Mouse (Mus musculus) thymus, postnatal 10 days (tissue): ENCODE data around the gene Etfa.

ENCODE experiments used
- DNase-seq, 2 experiments: peaks; one replicate each; pipeline ENCODE4 v3.0.0; 2021; ENCODE audit warnings: low spot score in 2 of 2

Etfa gene

GRCm38 (mm10) chr9:55512027-55512543, at the start of gene Etfa:
TSS of gene Etfa (minus strand) at chr9:55512243.
- DNase-seq = peak; percentile 94 to 95

- no peak for DNase-seq
Observed at GRCm38 (mm10) chr9:55560960-55561359, 48.9 kb upstream of the Etfa start.

DNA sequence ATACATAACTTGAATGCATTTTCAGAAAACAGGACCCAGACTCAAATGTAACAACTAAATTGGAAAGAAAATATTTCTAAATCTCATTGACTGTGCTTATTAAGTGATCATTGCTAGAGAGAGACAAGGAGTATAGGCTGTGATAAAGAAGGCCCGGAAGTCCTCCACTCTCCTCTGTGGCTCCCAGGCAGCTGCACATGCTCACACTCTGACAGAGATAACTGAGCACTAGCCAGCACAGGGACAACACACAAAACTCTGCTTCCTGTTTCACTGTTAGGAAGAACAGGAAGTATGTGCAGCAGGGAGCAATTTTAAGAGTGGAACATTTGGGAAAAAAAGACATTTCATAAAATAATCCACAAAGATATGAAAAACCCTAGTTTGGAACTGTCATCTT, 42.9 kb upstream of the Etfa start:
- DNase-seq = no peak

DNA sequence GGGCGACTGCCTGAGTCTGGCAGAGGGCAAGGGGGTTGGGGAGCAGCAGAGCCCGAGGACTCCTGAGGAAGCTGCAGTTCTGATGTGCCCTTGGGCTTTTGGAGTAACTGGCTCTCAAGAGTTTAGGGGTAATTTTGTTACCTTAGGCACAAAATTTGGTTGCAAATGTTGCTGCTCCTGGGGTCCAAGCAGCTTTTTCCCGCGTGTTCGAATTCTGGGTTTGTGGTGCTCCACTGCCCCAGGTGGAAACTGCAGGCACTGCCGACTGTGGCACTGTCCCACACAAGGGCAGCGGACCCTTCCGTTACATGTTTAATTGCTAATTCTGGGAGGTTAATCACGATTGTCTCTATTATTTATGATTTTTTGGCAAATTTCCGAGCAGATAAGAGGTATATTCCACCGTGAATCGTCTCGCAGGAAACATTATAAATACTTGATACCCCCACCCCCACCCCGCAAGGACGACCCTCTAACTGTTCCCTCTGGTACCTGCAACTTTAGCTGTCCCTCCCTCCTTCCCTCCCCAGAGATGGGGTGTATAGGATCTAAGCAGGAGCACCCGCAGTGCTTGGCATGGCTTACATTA, 37.4 kb upstream of the Etfa start:
- DNase-seq = no peak

DNA sequence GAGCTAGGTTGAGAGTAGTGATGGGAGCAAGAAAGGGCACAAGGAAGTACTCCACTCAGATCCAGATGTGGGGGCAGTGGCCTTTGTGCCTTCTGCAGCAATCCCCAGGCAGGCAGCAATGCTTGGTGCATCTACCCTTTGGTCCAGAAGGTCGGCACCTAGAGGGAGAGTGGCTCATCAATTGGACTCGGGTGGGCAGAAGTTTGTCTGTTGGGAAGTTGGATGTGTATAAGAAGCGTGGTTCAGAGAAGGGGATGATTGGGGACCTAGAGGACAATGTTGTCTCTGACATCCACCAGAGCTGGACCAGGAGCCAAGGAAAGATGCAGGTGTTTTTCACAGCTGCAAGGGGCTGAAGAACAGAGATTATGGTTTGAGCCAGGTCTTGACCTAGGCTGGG, 36.8 kb upstream of the Etfa start:
- no peak for DNase-seq

- peak; percentile 19 to 29 for DNase-seq
Observed at GRCm38 (mm10) chr9:55546176-55547010, 34.4 kb upstream of the Etfa start.

DNA sequence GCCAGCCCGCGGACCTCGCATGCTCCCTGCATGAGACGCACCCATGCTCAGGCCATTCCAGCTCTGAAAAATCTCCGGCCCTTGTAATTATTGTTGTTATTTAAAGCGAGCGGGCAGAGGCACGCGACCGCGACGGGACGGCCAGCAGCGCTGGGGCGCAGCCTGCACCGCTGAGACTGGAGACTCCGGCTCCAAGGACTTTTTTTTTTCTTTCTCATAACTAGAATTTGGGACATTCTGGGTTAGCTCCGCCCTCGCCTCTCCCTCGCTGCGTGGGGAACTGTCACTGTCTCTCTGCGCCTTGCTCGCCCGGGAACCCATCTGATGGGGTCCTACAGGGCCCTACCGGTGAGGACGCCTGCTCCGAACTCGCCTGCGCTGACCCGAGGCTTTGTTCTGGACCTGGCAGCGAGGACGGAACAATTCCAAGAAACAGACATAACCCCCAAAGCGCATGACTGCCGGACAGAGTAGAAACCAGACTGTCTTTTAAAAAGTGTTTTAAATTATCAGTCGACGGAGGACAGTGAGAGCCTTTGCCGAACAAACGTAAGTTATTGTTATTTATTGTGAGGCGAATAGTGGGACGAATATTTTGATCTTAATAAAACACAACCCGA, 33.6 kb upstream of the Etfa start:
- no peak for DNase-seq

DNA sequence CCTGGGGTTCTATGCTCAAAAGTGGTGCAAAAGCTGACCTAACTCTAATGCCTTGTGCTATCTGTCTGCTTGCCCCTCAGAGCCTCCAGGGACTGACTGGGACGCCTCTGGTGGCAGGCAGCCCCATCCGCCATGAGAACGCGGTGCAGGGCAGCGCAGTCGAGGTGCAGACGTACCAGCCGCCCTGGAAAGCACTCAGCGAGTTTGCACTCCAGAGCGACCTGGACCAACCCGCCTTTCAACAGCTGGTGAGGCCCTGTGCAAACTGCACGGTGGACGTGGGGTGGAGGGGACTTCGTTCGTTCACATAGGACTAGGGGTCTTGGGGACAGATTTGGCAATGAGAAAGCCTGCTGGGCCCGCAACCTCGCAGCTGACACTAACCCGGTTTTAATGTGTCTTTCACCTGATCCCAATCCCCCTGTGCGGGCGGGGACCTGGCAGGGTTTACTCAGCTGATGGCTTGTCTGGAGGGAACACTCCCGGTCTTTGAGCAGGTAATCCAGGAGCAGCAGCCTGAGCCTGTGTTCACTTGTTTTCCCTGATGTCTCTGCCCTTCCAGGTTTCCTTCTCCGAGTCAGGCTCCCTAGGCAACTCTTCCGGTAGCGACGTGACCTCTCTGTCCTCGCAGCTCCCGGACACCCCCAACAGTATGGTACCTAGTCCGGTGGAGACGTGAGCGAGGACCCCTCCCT, 33.0 kb upstream of the Etfa start:
- DNase-seq = no peak

DNA sequence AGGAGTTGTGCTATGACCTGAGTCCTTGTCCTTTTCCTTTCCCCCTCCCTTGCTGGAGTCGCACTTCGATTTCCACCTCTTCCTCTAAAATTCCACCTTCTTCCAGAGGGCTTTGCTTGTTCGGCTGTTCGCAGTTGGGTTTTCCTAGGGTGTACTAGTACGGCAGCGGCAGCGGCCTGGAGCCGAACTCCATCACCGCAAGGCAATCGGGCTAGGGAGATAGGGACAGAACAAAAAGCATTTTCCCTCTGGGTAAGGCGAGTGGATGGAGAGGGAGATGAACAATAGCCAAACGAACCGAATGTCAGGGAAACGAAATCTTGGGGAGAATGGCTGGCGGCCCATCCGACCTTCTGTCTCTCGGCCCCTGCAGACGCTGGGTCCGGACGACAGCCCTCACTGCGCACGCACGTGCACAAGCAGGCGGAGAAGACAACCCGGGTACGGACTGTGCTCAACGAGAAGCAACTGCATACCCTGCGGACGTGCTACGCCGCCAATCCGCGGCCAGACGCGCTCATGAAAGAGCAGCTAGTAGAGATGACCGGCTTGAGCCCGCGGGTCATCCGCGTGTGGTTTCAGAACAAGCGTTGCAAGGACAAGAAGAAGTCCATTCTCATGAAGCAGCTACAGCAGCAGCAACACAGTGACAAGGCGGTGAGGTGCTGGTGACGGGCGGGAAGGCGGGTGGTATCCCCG, 31.8 kb upstream of the Etfa start:
- DNase-seq = no peak

GRCm38 (mm10) chr9:55543336-55543702, 31.3 kb upstream of the Etfa start:
- DNase-seq = no peak

GRCm38 (mm10) chr9:55542366-55543325, 30.6 kb upstream of the Etfa start:
- no peak for DNase-seq

DNA sequence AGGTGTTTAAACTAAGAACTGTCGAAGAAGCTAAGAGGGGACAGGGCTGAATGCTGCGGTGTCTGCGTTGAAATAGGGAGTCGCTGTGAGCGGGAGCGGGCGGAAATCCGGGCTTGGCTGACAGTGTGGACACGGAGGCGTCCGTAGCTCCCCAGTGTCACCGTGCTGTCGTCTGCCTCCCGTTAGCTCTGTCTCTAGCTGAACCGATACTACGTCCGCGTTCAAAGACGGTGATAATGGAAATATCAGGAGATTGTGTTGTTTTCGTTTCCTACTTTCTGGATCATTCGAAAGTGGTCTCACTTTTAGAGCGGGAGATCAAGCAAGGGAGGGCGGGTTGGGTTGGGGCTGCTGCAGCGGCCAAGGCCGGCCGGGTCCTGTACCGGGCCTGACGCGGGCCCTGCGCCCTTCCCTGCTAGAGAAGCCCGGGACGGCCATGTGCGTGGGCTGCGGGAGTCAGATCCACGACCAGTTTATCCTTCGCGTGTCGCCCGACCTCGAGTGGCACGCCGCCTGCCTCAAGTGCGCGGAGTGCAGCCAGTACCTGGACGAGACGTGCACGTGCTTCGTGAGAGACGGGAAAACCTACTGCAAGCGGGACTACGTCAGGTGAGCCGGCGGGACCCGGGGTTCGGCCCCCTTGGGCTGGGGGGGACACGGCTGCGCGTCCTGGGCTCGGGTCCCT, 29.8 kb upstream of the Etfa start:
- no peak for DNase-seq

GRCm38 (mm10) chr9:55540888-55541287, 28.8 kb upstream of the Etfa start:
- DNase-seq = peak; percentile 54 to 62

GRCm38 (mm10) chr9:55540391-55540770, 28.3 kb upstream of the Etfa start:
- no peak for DNase-seq

GRCm38 (mm10) chr9:55539661-55540390, 27.8 kb upstream of the Etfa start:
- DNase-seq = no peak

DNA sequence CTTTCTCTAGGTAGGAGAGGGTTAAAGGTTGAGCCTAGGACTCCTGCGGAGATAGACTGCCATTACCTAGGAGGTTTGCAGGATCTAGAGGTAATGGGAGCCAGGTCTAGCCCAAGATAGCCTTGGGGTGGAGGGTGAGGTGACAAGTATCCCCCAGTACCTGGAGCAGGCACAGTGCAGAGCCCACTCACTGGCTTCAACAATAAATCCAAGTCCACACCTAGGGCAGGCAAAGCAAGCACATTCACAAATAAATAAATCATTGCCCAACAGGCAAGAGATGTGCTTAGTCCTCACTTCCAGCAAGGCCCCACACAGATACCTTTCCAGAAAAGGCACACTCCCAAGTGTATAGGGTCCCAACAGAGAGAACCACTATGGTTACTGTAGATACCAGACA, 27.0 kb upstream of the Etfa start:
- DNase-seq = no peak

- no peak for DNase-seq
Observed at GRCm38 (mm10) chr9:55538377-55538776, 26.3 kb upstream of the Etfa start, which contains the start of gene Isl2. TSS of gene Isl2 (plus strand) at chr9:55538672.

DNA sequence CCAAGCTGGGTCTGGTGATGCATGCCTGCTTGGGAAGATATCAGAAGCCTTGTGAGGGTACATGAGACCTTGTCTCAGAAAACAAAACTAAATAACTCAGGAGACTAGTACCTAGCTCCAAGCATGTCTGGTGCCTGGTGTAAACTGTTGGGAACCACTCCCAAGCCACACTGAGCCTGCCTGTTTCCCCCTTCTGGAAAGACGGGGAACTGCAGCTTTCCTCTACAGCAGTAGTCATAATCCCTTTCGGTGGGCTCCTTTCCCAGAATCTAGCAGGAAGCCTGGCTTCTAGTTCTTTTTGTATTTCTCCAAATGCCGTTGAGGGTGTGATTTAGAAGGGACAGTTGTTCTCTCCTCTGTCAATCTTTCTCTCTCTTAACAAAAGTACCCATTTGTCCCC, 23.9 kb upstream of the Etfa start:
- DNase-seq = peak in 1 of 2 experiments; percentile 59

- no peak for DNase-seq
Observed at GRCm38 (mm10) chr9:55525716-55526115, 13.7 kb upstream of the Etfa start.
